Mouse (Mus musculus): ENCODE results near the gene Rora.
A peak's percentile ranks its signal among the peaks of the same experiment; 100 is the strongest.

Rora gene

DNA sequence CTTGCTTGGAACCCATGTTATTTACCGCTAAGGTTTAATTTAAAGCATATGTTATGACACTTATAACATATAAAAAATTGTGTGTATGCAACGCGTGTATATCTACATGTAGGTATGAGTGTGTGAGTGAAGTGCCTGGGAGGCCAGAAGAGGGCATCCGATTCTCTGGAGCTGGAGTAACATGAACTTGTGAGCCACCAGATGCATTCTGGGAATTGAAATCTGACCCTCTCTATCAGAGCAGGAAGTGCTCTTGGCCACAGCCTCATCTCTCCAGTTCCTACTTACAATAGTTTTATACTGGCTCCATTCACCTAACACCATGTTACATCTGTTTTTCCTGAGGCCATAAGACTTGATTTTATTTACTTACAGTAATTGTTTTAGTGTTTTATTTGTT is 238.8 kb downstream of the Rora start:
- no peak for DNase-seq

DNA sequence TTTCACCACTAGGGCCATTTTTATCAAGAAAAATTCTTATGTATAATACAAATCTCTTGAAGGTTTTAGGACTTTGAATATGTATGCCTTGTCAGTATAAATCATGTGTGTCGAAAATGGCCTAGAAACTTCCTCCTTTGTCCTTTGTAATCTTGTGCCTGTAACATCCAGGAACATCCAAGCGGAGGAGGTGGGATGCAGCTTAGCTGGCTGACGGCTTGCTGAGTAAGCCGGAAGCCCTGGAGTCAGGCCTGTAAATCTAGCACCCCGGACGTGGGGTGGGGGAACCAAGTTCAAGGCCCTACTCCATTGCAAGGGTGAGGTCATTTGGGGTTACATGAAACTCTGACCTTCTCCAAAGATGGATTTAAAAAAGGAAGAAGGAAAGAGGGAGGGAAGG is 239.3 kb downstream of the Rora start:
- DNase-seq, result no peak

DNA sequence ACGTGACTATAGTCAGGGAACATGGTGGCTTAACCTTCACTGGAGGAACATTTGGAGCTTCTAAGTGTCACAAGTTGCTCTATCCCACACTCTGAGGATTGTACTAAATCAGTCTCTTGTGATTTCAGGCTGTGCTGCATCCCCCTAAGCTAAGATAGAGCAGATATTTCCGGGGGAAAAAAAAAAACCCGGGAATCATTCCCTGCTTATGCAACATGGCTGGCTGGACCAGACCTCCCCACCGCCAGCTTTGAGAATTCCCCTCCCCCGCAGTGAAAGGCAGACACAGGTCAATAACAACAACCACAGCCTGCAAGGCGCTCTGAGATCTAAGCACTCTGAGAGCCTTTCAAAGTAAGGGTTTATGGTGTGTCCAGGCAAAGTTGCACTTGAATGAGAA is 244.7 kb downstream of the Rora start:
- no peak for DNase-seq

DNA sequence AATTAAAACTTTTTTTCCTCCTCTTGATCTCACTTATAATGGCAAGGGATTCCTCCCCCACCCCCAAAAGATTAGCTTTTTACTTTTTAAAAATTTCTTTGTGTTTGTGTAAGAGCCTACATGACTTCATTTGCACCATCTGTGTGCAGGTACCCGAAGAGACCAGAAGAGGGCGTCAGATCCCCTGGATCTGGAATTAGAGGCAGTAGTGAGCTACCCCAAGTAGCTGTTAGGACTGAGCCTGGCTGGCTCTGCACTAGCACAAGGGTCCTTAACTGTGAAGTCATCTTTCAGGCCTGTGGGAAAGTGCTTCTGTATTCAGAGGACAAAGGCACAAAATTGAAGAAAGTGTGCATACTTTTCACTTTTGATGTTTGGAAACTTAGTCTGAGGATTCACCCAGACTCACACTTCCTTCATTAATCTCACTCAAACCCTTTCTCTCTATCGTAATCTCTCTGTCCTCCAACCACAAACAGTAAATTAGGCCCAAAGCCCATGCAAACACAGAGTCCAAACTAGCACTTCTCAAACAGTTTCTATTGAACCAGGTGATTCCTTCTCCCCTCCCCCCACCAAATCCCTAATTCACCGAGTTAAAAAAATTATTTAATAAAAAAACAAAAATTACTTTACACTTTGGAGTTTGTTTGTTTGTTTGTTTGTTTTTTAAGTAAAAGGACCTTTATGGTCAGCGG is 246.1 kb downstream of the Rora start:
- no peak for DNase-seq

DNA sequence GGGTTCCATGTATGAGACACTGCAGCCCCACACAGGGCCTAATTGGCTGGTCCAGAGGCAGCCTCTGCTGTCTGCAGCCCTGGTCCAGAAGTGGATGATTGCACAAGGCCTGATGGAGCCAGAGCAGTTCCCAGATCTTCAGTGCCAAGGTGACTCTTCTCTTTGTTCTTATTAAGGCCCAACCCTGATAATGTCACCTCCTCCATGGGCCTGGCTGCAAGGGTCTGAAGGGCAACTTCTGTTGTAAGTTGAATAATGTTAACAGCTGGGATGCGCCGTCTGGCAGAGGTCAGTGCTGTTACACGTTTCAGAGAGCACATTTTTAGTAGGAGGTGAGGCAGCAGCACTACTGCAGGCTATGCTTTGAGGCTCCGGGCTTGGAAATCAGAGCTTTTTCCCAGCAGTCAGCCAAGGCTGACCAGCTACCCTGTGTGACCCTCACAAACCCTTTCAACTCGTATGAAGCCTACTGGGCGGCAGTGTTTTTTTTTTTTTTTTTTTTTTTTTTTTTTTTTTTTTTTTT is 252.8 kb downstream of the Rora start:
- no peak for DNase-seq

DNA sequence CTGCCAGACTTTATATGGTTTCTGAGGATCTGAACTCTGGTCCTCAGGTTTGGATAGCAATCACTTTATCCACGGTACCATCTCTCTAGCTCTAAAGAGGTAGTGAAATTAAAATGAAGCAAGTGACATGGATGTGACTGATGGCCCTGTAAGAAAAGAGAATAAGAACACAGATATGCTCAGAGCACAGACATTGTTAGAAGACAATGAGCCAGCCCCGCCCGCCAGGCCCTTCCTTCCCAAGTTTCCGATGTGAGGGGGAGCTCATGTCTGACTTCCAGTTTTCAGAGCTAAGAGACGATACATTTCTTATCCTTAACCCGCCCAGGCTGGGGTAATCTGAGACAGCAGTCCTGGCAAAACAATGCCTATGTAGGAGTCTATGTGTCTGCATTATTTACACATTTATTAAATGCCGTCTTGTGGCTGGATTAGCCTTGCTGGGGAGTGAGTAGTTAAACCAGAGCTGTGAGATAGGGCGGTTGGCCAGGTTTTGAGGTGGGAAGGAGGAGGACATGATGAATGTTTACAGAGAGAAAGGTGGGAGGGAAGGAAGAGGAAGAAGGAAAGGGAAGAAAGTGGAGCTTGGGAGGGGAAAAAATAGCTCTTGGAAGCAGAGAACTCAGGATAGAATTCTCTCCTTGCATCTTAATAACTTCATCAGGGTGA is 259.0 kb downstream of the Rora start:
- DNase-seq, result peak; percentile 49 to 68

DNA sequence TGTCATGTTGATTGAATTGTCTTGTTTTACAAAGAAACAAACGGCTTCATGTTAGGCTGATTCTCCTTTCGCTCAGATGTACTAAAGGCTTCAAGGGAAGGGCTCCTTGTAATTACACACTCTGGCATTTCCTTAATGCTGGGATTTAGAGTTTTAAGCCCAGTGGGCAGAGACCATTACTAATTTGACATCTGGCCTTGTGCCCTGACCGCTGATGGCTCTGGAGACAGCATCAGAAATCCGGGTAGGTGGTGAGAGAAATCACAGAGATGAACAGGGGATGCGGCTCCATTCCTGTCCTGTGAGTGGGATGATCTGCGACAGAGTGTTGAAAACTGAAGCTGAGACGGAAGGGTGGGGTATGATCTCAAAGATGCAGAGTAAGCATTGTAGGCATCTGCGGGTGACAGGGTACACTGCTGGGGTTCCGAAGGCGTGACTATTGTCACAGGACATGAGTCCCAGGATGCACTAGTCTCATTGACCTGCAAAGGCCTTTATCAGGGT is 259.7 kb downstream of the Rora start:
- DNase-seq, result no peak

DNA sequence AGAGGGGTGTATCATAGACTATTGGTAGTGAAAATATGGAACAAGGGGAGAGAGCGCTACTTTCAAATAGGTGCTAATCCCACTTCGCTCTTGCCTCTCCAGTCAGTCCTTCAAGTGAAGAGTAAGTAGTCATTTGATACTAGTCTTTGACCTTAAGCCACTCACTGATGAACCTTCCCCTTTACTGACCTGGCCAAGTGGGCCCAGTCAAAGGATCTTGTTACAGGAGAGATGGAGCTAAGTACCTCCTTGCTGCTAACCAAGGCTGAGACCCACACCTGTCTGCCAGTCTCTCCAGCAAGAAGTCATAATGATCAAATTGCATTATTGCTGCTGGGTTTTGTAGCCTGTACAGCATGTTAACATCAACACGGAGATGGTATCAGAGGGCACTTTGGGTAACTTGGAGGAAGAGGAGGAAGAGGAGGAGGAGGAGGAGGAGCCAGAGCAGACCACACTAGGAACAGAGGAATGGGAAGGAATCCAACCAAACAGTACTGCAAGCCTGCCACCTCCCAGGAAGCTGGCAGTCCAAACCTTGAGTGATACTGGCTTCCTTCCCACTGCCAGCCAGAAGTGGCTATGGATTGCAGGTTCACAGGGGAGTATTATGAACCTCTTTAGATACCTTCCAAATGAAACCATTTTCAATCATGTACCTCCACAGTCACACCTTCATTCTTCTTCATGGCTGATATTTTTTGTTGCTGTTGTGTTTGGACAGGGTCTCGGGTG is 261.1 kb downstream of the Rora start:
- DNase-seq, result peak in 1 of 2 experiments; percentile 30

DNA sequence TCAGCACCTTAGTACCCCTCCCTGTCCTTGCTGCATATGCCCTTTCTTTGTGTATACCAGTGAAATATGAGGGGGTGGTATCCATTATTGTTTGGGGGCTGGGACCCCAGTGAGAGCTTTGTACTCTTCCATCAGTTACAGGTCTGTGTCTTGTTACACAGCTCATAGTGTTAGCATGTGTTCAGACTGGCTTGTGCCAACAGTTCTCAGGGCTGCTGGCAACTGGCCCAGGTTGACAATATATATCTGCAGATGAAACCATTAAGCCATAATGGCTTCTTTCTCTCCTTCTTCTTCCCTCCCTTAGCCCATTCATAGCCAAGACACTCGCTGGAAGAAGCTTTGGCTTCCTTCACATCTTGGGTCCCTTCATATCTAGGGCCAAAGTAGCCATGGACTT is 263.2 kb downstream of the Rora start:
- no peak for DNase-seq

DNA sequence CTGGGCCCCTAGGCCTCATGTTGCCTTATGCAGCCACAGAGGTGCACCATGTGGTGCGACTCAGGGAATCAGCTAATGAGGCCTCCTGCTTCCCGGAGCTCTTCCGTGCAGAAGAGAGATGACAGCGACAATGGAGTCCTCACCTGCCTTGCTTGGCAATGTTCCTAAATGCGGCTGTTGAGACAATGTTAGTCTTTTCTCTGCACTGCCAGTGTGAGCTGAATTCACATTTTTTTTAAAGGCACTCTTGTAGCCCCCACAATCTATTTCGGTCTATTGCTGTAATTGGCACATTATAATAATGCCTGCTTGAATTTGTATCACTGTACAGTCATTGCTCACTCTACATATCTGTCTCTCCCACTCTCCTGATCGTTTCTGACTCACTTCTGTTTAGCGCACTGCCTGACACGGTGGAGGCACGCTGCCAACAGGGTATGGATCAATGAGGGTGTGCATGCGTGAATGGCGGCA is 269.6 kb downstream of the Rora start:
- no peak for DNase-seq

DNA sequence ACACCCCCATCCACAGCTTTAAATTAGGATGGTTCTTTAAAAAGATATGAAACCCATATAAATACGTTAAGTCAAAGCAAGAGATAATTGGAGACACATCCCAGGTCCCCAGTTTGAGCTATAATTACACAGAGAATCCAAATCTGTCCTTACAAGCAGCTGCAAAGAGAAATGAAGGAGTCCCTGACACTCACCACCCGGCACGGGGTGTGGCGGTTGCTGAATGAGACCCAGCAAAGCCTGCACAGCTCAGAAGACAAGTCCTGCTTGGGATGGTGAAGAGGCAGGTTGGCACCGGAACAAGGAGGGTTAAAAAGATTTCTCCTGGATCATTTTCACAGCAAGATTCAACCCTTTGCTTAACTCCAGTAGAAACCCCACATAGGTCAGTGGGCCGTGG is 272.8 kb downstream of the Rora start:
- DNase-seq, result no peak

DNA sequence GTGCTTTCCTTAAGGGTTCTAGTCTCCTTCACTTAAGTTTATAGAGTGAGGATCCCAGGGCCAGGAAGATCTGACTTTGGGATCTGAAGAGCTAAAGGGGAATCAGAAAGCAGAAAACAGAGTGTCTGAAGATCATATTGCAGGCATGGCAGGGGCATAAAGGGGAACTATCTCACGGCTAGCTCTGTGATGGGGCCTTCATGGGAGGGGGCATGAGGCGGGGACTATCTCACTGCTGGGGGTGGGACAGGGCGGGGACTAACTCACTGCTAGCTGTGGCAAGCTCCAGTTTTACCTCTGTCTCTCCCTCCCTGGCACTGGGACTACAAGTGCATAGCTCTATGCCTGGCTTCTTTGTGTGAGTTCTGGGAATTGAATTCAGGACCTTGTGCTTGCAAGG is 279.6 kb downstream of the Rora start:
- no peak for DNase-seq

DNA sequence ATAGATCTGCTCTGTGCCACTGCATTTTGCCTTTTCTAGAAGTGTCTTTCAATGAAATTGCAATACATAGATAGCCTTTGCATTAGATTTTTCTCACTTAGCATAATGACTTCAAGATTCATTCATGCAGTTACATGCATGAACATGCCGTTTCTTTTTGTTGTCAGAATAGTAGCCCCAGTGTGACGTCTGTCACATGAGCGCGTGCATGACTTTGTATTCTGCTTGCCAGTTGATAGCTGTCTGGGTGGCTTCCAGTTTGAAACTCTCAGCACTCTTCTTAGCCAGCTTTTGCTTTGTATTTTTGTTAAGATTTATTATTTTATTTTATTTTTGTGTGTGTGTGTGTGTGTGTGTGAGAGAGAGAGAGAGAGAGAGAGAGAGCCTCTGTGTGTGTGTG is 280.7 kb downstream of the Rora start:
- DNase-seq, result no peak

DNA sequence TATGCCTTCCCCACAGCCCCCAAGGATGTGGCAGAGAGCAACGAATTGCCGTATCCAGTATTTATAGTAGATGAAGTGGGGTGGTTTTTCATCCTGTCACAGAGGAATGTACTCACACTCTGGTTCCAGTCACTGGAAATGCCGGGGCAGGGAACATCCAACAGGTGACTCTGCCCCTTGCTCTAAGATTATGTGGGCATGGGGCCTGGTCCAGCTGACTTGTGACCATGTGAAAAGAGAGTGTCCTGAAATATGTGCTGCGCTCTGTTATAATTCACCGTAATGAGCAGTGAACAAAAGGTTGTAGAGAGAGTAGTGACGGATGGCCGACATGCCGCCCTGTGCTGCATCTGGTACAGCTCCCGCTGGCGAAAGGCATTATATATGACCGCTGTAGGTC is 282.0 kb downstream of the Rora start:
- no peak for DNase-seq

DNA sequence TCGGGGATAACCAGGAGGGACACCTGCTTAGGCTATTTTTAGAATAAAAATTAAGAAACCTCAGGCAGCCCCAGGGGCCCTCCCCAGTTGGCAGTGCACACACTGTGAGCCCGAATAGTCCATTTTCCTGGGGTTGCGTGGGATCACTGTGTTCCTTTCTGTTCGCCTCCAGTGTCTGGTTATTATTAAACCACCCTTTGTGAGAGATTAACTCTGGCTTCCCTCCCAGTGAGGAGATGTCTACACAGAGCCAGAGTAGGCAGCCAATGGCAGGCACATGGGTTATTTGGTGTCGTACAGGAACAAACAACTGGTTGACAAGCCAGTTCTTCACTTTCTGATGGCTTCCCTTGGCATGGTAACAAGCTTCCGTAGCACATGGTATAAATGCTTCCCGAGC is 287.5 kb downstream of the Rora start:
- no peak for DNase-seq

DNA sequence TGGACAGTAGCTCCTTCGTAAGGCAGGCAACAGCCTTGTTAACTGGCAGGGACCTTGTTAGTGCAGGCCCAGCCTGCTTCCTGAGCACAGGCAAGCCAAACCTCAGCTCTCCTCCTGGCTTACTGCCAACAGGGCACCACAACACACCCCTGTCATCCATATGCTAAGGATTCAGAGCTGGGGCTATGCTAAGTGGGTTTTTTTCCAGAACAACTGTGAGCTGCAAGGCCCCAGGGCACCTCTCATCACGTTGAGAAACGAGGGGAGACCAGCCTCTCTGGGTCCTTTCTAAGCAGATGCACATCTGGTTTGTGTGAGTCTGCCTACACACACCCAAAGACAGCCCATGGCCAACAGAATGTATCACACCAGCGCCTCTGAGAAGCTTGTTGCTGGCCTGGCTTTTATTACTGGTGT is 289.0 kb downstream of the Rora start:
- no peak for DNase-seq

DNA sequence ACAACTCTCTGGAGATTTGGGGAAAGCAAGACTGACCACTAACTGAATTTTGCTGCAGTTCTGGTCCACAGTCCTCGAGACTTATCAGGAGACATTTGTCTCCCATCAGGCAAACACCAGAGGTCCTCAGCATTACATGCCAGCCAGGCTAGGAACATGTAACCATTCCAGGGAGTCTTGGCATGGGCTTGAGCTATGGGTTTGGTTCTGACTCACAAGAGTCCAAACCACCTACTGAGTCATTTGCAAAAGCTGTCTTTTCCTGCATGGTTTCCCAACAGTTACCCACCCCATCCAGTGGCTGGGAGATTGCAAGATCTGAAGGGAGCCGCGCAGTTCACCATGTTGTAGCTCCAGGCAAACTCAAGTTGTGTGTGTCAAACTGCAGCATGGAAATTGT is 290.4 kb downstream of the Rora start:
- DNase-seq, result no peak

DNA sequence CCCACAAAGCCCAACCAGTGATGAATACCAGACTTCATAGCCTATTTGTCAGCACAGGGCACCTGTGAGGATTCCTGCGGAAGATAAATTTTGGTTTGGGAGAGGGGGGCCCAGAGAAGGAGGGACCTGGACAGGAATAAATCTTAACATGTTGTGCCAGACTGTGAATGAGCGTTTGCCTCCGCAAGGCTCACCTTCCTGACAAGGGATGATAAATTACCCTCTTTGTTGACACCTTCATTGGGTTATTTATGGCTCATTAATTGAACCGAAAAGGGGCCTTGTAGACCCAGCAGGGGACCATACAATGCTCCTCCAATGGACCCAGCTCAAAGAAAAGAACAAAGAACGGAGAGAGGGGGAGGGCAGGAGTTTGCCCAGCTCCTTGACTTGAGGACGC is 294.1 kb downstream of the Rora start:
- no peak for DNase-seq

DNA sequence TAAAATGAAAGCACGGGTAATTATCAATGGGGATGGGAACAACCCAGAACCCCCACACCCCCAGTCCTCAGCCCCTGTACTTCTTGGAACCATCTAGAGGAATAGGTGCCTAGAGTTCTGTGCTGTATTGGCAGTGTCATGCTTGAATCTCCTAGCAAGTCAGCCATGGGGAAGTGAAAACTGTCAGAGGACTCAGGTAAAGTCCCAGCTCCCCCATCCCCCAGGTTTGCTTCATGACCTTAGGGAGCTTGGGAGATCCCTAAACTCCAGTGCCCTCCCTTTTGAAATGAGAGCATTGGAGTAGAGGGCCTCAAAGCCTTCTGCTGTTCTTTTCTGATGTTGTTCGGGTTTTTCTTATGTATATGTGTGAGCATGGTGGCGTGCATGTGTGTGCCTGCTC is 294.6 kb downstream of the Rora start:
- DNase-seq, result no peak

DNA sequence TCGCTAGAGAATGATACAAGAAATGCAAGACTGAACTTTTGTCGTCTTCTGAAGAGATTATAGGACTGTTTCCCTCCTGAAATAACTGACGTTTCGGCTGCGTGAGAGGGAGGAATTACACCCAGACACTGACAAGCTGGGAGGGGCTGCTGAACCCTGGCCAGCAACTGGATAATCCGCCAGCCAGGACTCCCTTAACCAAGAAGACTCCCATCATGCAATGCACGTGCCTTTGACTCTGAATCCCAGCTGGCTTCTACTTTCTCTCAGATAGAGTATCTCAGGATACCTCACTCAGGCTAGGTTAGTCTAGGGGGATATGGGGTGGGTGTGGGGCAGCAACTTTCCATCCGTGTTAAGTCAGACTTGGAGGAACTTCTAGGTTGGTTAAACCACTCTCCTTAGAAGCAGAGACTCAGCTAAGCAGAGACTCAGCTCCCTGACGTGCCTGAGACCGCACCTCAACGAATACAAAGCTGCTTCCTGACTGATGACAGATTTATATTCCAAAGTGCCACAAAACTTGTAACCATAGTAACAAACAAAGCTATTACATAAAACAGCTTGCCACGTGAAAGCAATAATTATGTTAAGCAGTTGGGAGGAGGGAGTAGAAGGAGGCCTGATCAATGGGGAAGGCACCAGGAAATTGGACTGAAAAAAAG is 302.8 kb downstream of the Rora start:
- DNase-seq, result peak in 1 of 2 experiments; percentile 35

DNA sequence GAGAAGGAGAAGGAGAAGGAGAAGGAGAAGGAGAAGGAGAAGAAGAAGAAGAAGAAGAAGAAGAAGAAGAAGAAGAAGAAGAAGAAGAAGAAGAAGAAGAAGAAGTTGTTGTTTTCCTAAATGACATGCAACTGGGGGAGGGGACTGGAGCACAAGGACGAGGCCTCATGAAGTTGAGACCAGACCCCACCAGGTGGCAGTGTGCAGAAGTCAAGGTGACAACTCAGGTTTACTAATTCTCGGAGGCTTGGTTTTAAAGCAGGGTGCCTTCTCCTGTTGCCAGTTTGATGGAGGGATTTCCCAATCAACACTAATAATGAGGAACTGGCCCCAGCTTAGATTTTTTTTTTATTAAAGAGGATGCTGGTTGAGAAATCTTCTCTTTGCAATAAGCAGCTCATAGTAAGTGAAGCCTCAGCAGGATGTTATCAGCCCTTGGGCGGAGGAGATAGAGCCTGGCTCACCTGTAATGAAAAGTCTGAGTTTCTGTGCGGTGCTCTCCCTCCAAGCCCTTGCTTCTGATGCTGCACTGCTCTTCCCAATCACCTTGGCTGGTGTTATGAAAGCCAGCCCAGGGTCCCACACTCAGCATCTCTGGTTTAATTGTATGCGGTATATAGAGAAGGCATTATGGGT is 303.5 kb downstream of the Rora start:
- peak; percentile 48 to 68 for DNase-seq

DNA sequence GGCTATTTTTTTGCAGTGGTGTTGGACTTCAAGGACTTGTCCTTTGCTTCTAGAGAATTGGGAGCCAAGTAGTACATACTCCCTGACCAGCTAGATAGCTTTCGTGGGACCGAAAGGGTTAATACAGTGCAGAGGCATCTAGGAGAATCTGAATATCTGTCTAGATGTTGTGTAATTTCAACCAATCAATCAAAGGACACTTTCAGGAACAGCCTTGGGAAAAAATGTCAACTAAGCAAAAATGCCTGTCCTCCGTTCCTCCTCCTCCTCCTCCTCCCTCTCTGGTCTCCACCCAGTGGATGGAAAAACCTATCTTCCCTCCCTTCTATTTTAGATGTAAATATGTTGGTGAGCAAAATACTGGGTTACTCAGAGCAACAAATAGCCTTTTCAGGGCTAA is 304.2 kb downstream of the Rora start:
- no peak for DNase-seq

DNA sequence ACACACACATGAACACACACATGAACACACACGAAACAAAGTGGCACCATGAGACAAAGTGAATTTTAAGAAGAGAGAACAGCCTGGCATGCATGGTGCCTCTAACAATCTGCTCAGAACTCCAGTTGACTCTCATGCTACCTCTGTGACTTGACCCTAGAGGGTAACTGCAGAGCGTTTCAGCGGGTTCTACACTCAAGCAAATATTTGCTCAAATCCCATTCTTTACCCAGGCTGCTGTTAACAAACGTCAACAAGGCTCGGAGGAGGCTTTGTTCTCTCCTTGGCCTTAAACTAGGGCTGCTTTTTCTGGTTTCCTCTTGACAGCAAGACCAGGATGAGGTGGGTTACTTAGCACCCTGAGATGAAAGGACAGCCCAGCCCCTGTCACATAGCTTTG is 305.3 kb downstream of the Rora start:
- DNase-seq, result no peak
